18 mouse cellular contexts compared by ENCODE assay signal in the genomic region with DNA sequence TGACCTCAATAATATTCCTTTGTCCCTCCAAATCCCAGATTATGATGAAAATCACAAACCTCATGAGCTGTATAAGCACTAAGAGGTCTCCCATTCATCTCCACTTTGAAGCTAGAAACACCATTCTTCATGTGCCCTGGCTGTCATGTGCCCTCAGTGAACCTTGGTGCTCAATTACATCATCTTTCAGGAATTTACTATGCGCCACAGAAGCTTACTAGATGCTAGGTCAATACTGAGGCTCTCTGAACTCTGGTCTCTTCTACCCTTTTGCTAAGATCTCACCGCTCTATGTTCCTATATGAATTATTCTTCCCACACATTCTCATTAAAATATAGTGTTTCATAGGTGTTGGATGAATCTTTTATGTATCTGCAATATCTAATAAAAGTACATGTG.
A peak's percentile ranks its signal among the peaks of the same experiment; 100 is the strongest.
DNase-seq lines count a peak whose midpoint lies in the region; ATAC-seq and TF ChIP-seq lines count a peak whose summit lies in the region.
"Had no signal": no experiment of that assay in that cellular context is flagged by ENCODE, and none has a peak within 500 bp of the region (broad histone marks: within the 10 kb centered on the region; RNA-seq: fewer than 3 reads in every experiment).

No protein-coding gene starts in this region.

- TF ChIP-seq CTCF in layer of hippocampus, adult 2 months (conservative IDR thresholded peaks at IDR 0.05): no peak
- no peak for TF ChIP-seq CTCF in stomach, postnatal 0 days (IDR thresholded peaks at IDR 0.05; ENCODE audit: low read depth)

- no peak for ATAC-seq in stomach, postnatal 0 days (ENCODE audit: low FRiP score, low TSS enrichment)
- ATAC-seq: hindbrain, postnatal 0 days had no signal

- 54% methylated on average over 2 of the region's 2 CpGs for WGBS in stomach, postnatal 0 days

- H3K4me3 ChIP-seq in layer of hippocampus, adult 2 months: no peak overlapping the region
- H3K4me3 ChIP-seq in stomach, postnatal 0 days (ENCODE audit: low read depth, low read length): no peak overlapping the region
- H3K4me3 ChIP-seq: embryonic facial prominence, embryonic 12.5 days; forebrain, embryonic 12.5 days; heart, embryonic 10.5 days; hindbrain, embryonic 13.5 days had no signal

- peak overlapping the region; percentile 54; the same call in 1 of the 2 replicates for H3K27ac ChIP-seq in layer of hippocampus, adult 2 months
- no peak overlapping the region for H3K27ac ChIP-seq in stomach, postnatal 0 days (replicated peaks)
- H3K27ac ChIP-seq: embryonic facial prominence, embryonic 12.5 days; forebrain, embryonic 12.5 days; heart, embryonic 10.5 days; hindbrain, embryonic 13.5 days; hindbrain, postnatal 0 days had no signal

- no peak for DNase-seq in layer of hippocampus, adult 2 months (ENCODE audit: low spot score in 2 of 2)
- DNase-seq in layer of hippocampus, adult 18-20 months (ENCODE audit: low spot score in 2 of 2): no peak
- peak; percentile 32 for DNase-seq in embryo, embryonic 10 days (ENCODE audit: low spot score)
- DNase-seq in embryo, embryonic 10.5 days (ENCODE audit: low spot score): peak; percentile 19
- DNase-seq in mesoderm, embryonic 11.5 days (ENCODE audit: low read depth, low spot score): peak; percentile 44
- DNase-seq in stomach, postnatal 0 days (ENCODE audit: low spot score): no peak
- DNase-seq: adrenal gland, adult 8-10 months; cerebellum, adult 11 months; cerebellum, adult 9-10 months; cerebellum, postnatal 25 days; gastrocnemius, postnatal 10 days; heart, adult 18-20 months; heart, postnatal 10 days had no signal

- no peaks in the 10 kb centered on the region for H3K36me3 ChIP-seq in stomach, postnatal 0 days (ENCODE audit: control insufficient read depth, insufficient read depth, low read length)
- H3K36me3 ChIP-seq: embryonic facial prominence, embryonic 12.5 days; forebrain, embryonic 12.5 days; heart, embryonic 10.5 days had no signal

- H3K4me1 ChIP-seq in stomach, postnatal 0 days (replicated peaks; ENCODE audit: control insufficient read depth, insufficient read depth): no peaks in the 10 kb centered on the region
- H3K4me1 ChIP-seq: embryonic facial prominence, embryonic 12.5 days; forebrain, embryonic 12.5 days; heart, embryonic 10.5 days; hindbrain, embryonic 13.5 days had no signal

- H3K4me2 ChIP-seq in stomach, postnatal 0 days (replicated peaks; ENCODE audit: low read depth): no peak overlapping the region
- H3K4me2 ChIP-seq: embryonic facial prominence, embryonic 12.5 days; forebrain, embryonic 12.5 days; hindbrain, embryonic 13.5 days had no signal

- TF ChIP-seq EP300 in stomach, postnatal 0 days (optimal IDR thresholded peaks at IDR 0.05): no peak

- no peak overlapping the region for H3K9ac ChIP-seq in stomach, postnatal 0 days (ENCODE audit: low read length)
- H3K9ac ChIP-seq: embryonic facial prominence, embryonic 12.5 days; forebrain, embryonic 12.5 days; hindbrain, embryonic 13.5 days had no signal

- no peaks in the 10 kb centered on the region for H3K9me3 ChIP-seq in stomach, postnatal 0 days (ENCODE audit: control insufficient read depth, low read length)
- H3K9me3 ChIP-seq: embryonic facial prominence, embryonic 12.5 days; forebrain, embryonic 12.5 days; heart, embryonic 10.5 days; hindbrain, embryonic 13.5 days had no signal

- no peaks in the 10 kb centered on the region for H3K27me3 ChIP-seq in stomach, postnatal 0 days (ENCODE audit: control insufficient read depth, insufficient read depth, low read length)
- H3K27me3 ChIP-seq: embryonic facial prominence, embryonic 12.5 days; forebrain, embryonic 12.5 days; hindbrain, embryonic 13.5 days had no signal

Comparison
In these comparisons a context has a peak if more than half of its experiments do, and no peak if none do; other contexts are left out.
1. DNase-seq: peak in embryo, embryonic 10 days (single experiment), embryo, embryonic 10.5 days (single experiment) and mesoderm, embryonic 11.5 days (single experiment); none in layer of hippocampus, adult 2 months (0 of 2), layer of hippocampus, adult 18-20 months (0 of 2) and stomach, postnatal 0 days (single experiment).